Mouse (Mus musculus) heart, embryonic 14.5 days (tissue): ENCODE data around the gene Tbc1d2. TPM values are rescaled to one million over a fixed set of nuclear protein-coding genes. Genes with fewer than 3 reads are reported as not detected.
A peak's percentile ranks its signal among the peaks of the same experiment; 100 is the strongest.

Experiments used
- ATAC-seq: fragments of 200-750 bp; cut with Nextera tagmentation; 2 replicates; pipeline ENCODE4 v1.8.0; 2017; ENCODE audit warnings: low read depth, moderate TSS enrichment; ENCODE audit not compliant: insufficient number of reproducible peaks, insufficient read depth, low FRiP score
- H3K27ac ChIP-seq, 2 experiments: fragments of 200-500 bp in 1 of 2; fragments of 300-500 bp in 1 of 2; sonication (generic) in 1 of 2; replicated peaks in 1 of 2; 2 replicates each; pipeline ENCODE4 v1.5.1; 2012 to 2014; ENCODE audit warnings: low read depth in 2 of 2, low read length in 2 of 2, control low read depth in 1 of 2, mild to moderate bottlenecking in 1 of 2, mixed read lengths in 1 of 2; ENCODE audit not compliant: control insufficient read depth in 1 of 2, insufficient read depth in 1 of 2
- H3K27me3 ChIP-seq: fragments of 300-500 bp; sonication (generic); 2 replicates; pipeline ENCODE4 v1.6.1; 2014; ENCODE audit warnings: mild to moderate bottlenecking, low read length, control low read depth; ENCODE audit not compliant: control insufficient read depth, insufficient read depth
- H3K36me3 ChIP-seq: fragments of 300-500 bp; sonication (generic); 2 replicates; pipeline ENCODE4 v1.6.1; 2014; ENCODE audit warnings: mild to moderate bottlenecking, control low read depth, low read length, mixed read lengths; ENCODE audit not compliant: control insufficient read depth, insufficient read depth
- H3K4me1 ChIP-seq, 2 experiments: fragments of 200-500 bp in 1 of 2; fragments of 300-500 bp in 1 of 2; sonication (generic) in 1 of 2; 2 replicates each; pipeline ENCODE4 v1.6.1; 2012 to 2014; ENCODE audit warnings: low read length in 2 of 2, control low read depth in 1 of 2, mixed read lengths in 1 of 2; ENCODE audit not compliant: control insufficient read depth in 2 of 2, insufficient read depth in 2 of 2
- H3K4me2 ChIP-seq: fragments of 300-500 bp; sonication (generic); 2 replicates; pipeline ENCODE4 v1.6.1; 2014; ENCODE audit warnings: mild to moderate bottlenecking, low read length
- H3K4me3 ChIP-seq, 2 experiments: fragments of 200-500 bp in 1 of 2; fragments of 300-500 bp in 1 of 2; sonication (generic) in 1 of 2; 2 replicates each; pipeline ENCODE4 v1.5.1; 2012 to 2014; ENCODE audit warnings: low read length in 2 of 2, mild to moderate bottlenecking in 2 of 2, control low read depth in 1 of 2, low read depth in 1 of 2, moderate library complexity in 1 of 2; ENCODE audit not compliant: control insufficient read depth in 1 of 2, insufficient read depth in 1 of 2
- H3K9ac ChIP-seq: fragments of 300-500 bp; sonication (generic); 2 replicates; pipeline ENCODE4 v1.6.1; 2014; ENCODE audit warnings: mild to moderate bottlenecking, low read length
- H3K9me3 ChIP-seq: fragments of 300-500 bp; sonication (generic); 2 replicates; pipeline ENCODE4 v1.6.1; 2016; ENCODE audit warnings: low read length, control low read depth; ENCODE audit not compliant: control insufficient read depth
- WGBS: fragments of 180-500 bp; shearing (Covaris S2); extraction: QIAGEN DNeasy Blood & Tissue Kit; methylation state at CpG from one replicate; pipeline ENCODE4 v1.1.7; 2014; 5-methylcytosine and 5-hydroxymethylcytosine counted together
- polyA plus RNA-seq: library from polyadenylated mRNA; unstranded; fragments of >200 nt; fragmentation: Nextera tagmentation; extraction: Ambion mirVana; gene quantifications from 2 replicates; pipeline ENCODE4 v1.2.1, GENCODE M21; 2014

Tbc1d2 gene
- polyA plus RNA-seq, 1 experiment from 2014 or later: 0.26 TPM

DNA sequence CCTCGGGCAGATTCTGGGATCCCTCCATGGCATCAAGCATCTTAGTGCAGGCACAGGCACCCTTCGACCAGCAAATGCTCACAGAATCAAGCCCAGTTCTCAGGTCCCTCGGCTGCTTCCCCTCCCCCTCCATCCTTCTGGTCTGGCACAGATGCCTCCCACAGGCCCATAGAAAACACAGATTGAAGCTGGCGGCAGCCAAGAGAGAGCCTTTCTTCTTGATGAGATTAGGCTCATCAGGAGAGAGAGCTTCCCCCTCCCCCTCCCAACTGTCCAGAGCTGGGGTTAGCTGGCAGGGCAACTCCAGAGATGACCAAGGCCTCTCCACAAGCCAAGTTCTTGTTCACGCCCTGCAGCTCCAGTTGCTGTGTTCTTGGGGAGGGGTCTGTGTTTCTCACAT is 80.3 kb downstream of the Tbc1d2 start:
- Histone ChIP-seq H3K9me3 (no peaks in the 10 kb centered on the region), H3K27ac (no peak overlapping the region), H3K4me2 (no peak overlapping the region), H3K9ac (no peak overlapping the region), H3K4me1 (peaks cover 0 to 4% of the 10 kb centered on the region in 2 experiments; a peak in 2 of 4 replicates), H3K36me3 (no peaks in the 10 kb centered on the region), H3K27me3 (no peaks in the 10 kb centered on the region), H3K4me3 (no peak overlapping the region)
- 28% methylated on average over 5 of the region's 5 CpGs for WGBS
- no peak for ATAC-seq

- no peaks in the 10 kb centered on the region for H3K9me3 ChIP-seq
- H3K4me3 ChIP-seq: no peak overlapping the region
- no peak overlapping the region for H3K9ac ChIP-seq
- H3K27ac ChIP-seq: no peak overlapping the region
- peaks cover 0 to 4% of the 10 kb centered on the region in 2 experiments; a peak in 2 of 4 replicates for H3K4me1 ChIP-seq
- no peaks in the 10 kb centered on the region for H3K27me3 ChIP-seq
- 86% methylated on average over 8 of the region's 8 CpGs for WGBS
- no peak overlapping the region for H3K4me2 ChIP-seq
- H3K36me3 ChIP-seq: no peaks in the 10 kb centered on the region
- no peak for ATAC-seq
Observed at GRCm38 (mm10) chr4:46568169-46568568, 81.8 kb downstream of the Tbc1d2 start.

DNA sequence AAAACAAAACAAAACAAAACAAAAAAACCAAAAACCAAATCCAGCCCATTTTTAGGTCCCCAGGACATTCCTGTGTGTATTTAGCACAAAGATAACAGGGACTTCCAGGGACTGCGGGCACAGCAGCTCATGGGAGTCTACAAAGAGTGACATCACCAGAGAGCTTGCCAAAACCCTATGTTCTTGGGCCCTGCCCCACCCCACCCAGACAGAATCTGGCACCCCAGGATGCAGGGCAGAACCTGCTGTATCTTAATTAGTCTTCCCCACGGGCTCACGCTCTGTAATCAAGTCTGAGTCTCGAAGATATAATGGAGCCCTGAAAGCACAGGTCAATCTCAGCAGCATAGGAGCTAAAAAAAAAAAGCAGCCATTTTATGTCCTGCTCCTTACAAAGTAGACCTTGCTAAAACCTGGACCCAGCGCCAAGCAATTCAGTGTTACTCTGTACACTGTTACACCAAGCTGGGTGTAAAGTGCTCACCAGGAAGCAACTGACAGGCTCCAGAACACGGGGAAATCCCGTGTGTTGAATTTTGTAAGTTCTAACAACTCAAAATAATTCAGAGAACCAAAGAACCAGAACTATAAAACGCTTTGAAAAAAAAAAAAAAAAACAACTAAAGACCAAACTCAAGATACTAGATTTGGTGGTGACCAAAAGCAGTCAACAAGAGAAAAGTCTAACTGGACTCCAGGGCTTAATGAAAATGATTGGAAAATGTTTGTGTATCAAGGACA is 82.9 kb downstream of the Tbc1d2 start:
- 54% methylated on average over 8 of the region's 8 CpGs for WGBS
- Histone ChIP-seq H3K4me1 (peaks cover 0 to 4% of the 10 kb centered on the region in 2 experiments; a peak in 2 of 4 replicates), H3K4me2 (no peak overlapping the region), H3K9ac (no peak overlapping the region), H3K4me3 (no peak overlapping the region), H3K36me3 (no peaks in the 10 kb centered on the region), H3K9me3 (no peaks in the 10 kb centered on the region), H3K27me3 (no peaks in the 10 kb centered on the region), H3K27ac (no peak overlapping the region)
- ATAC-seq: no peak

- Histone ChIP-seq H3K9ac (no peak overlapping the region), H3K36me3 (no peaks in the 10 kb centered on the region), H3K27me3 (no peaks in the 10 kb centered on the region), H3K4me1 (peaks cover 0 to 4% of the 10 kb centered on the region in 2 experiments; a peak in 2 of 4 replicates), H3K9me3 (no peaks in the 10 kb centered on the region), H3K4me3 (no peak overlapping the region), H3K4me2 (no peak overlapping the region), H3K27ac (no peak overlapping the region)
- WGBS: 91% methylated on average over 4 of the region's 4 CpGs
- no peak for ATAC-seq
Observed at GRCm38 (mm10) chr4:46565393-46565955, 84.5 kb downstream of the Tbc1d2 start.

DNA sequence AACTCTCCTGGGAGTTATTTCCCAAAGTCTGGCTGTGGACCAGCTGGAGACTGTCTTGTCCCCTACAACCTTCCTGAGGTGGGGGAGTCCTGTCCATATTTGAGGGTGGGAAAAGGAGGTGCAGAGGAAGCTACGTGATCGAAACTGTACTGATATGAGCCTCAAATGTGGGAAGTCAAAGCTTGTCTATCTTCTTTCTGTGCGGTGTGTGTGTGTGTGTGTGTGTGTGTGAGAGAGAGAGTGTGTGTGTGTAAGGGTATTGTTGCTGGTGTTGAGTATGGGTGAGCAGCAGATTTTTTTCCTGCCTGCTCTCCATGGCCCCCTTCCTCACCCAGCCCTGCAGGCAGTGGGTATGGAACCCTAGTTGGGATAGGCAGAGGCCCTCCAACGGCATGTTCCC is 85.8 kb downstream of the Tbc1d2 start:
- Histone ChIP-seq H3K4me1 (peaks cover 0 to 4% of the 10 kb centered on the region in 2 experiments; a peak in 2 of 4 replicates), H3K27ac (no peak overlapping the region), H3K27me3 (no peaks in the 10 kb centered on the region), H3K36me3 (no peaks in the 10 kb centered on the region), H3K9me3 (no peaks in the 10 kb centered on the region), H3K9ac (no peak overlapping the region), H3K4me2 (no peak overlapping the region), H3K4me3 (no peak overlapping the region)
- ATAC-seq: no peak
- 74% methylated on average over 4 of the region's 4 CpGs for WGBS

- Histone ChIP-seq H3K4me2 (no peak overlapping the region), H3K36me3 (no peaks in the 10 kb centered on the region), H3K9me3 (no peaks in the 10 kb centered on the region), H3K27ac (no peak overlapping the region), H3K27me3 (no peaks in the 10 kb centered on the region), H3K4me1 (peaks cover 0 to 4% of the 10 kb centered on the region in 2 experiments; a peak in 2 of 4 replicates), H3K4me3 (no peak overlapping the region), H3K9ac (no peak overlapping the region)
- 0 out of 2 replicates have a peak, but pooled peaks have one; percentile 29 for ATAC-seq
- 58% methylated on average over 10 of the region's 10 CpGs for WGBS
Observed at GRCm38 (mm10) chr4:46563847-46564246, 86.2 kb downstream of the Tbc1d2 start.

GRCm38 (mm10) chr4:46562841-46563240 is 87.2 kb downstream of the Tbc1d2 start:
- no peaks in the 10 kb centered on the region for H3K36me3 ChIP-seq
- no peak overlapping the region for H3K4me3 ChIP-seq
- no peak overlapping the region for H3K4me2 ChIP-seq
- ATAC-seq: no peak
- no peak overlapping the region for H3K27ac ChIP-seq
- no peaks in the 10 kb centered on the region for H3K9me3 ChIP-seq
- 91% methylated on average over 14 of the region's 14 CpGs for whole genome bisulfite sequencing
- H3K27me3 ChIP-seq: no peaks in the 10 kb centered on the region
- H3K9ac ChIP-seq: no peak overlapping the region
- peaks cover 0 to 4% of the 10 kb centered on the region in 2 experiments; a peak in 2 of 4 replicates for H3K4me1 ChIP-seq
